Comparison of ENCODE assay signal across 8 mouse cellular contexts in the genomic region with DNA sequence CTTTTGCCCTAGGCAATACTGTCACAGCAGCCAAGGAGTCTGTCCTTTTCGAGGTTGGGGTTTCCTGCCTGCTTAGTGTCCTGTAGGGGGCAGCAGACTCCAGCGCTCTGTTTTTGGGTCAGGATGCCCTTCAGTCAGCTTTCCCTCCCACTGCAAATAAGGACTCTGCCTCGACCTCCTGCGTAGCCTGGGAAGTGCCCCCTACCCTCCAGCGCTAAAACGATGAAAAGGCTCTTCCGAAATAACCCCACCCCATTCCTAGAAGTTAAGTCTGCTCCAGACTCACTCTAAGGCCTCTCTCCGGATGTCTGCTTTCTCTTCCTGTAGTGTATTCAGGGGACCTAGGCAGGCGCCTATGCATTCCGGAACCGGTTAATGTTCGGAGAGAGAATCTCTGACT. TPM values are rescaled to one million over a fixed set of nuclear protein-coding genes. Genes with fewer than 3 reads are reported as not detected.
DNase-seq lines count a peak whose midpoint lies in the region; ATAC-seq and TF ChIP-seq lines count a peak whose summit lies in the region.

No protein-coding gene starts in this region.

- peak overlapping the region; percentile 15; the same call in 1 of the 2 replicates for H3K9ac ChIP-seq in CH12.LX (ENCODE audit: insufficient read depth, low read depth)
- H3K9ac ChIP-seq in heart, embryonic 16.5 days (ENCODE audit: low read length), result peak overlapping the region; percentile 57
- peak overlapping the region; percentile 5; the same call in 1 of the 2 replicates for H3K9ac ChIP-seq in liver, postnatal 0 days (replicated peaks)
- 0 out of 2 replicates have a peak overlapping the region, but pooled peaks have one; percentile 48 for H3K9ac ChIP-seq in neural tube, embryonic 12.5 days

- H3K9me3 ChIP-seq in CH12.LX (replicated peaks; ENCODE audit: low read length), result peaks cover 4% of the 10 kb centered on the region
- H3K9me3 ChIP-seq in heart, embryonic 16.5 days (replicated peaks; ENCODE audit: control insufficient read depth, low read length), result no peaks in the 10 kb centered on the region; the same call in 1 of the 2 replicates
- H3K9me3 ChIP-seq in liver, postnatal 0 days (ENCODE audit: low read length), result no peaks in the 10 kb centered on the region
- H3K9me3 ChIP-seq in neural tube, embryonic 12.5 days, result no peaks in the 10 kb centered on the region

- no peak overlapping the region for H3K27ac ChIP-seq in CH12.LX (ENCODE audit: insufficient read depth, low read depth)
- H3K27ac ChIP-seq in heart, embryonic 16.5 days (ENCODE audit: low read length), result peak overlapping the region; percentile 34
- peak overlapping the region; percentile 1; the same call in 1 of the 2 replicates for H3K27ac ChIP-seq in liver, postnatal 0 days (ENCODE audit: low read depth)
- H3K27ac ChIP-seq in neural tube, embryonic 12.5 days, result no peak overlapping the region

- TF ChIP-seq EP300 in CH12.LX (IDR thresholded peaks at IDR 0.05; ENCODE audit: low read length), result 0 out of 2 replicates have a peak, but pooled peaks have one; percentile 4
- no peak for TF ChIP-seq EP300 in liver, postnatal 0 days (IDR thresholded peaks at IDR 0.05; ENCODE audit: low read depth)

- in situ Hi-C loops in CH12.LX (cut with MboI; ENCODE audit: low pct_ligation_motif_present, low pct_unique_long_range_greater_than_20kb, low sequenced_read_pairs), result loop anchor here (10.0 kb wide), 1 partner anchor 88 kb away; the partner anchor contains the start of gene Ccdc130

- peak; percentile 95 for TF ChIP-seq RAD21 in CH12.LX (IDR thresholded peaks at IDR 0.05; ENCODE audit: low read depth, low read length)

- peak; percentile 49; the same call in 1 of the 2 replicates for TF ChIP-seq POLR2A in CH12.LX (IDR thresholded peaks at IDR 0.05; ENCODE audit: low read depth, low read length)

- peak overlapping the region; percentile 44 for H3K4me2 ChIP-seq in CH12.LX (ENCODE audit: insufficient read depth, low read depth, poor library complexity, severe bottlenecking)
- peak overlapping the region; percentile 69 for H3K4me2 ChIP-seq in heart, embryonic 16.5 days (ENCODE audit: low read depth, low read length)
- peak overlapping the region; percentile 67 for H3K4me2 ChIP-seq in liver, postnatal 0 days (ENCODE audit: low read depth, low read length)
- H3K4me2 ChIP-seq in neural tube, embryonic 12.5 days (replicated peaks), result peak overlapping the region; percentile 70

- dilution Hi-C loops in CH12.LX (cut with MboI; ENCODE audit: extremely low pct_ligation_motif_present, extremely low pct_unique_long_range_greater_than_20kb, low sequenced_read_pairs), result no loop called here

- no peaks in the 10 kb centered on the region for H3K36me3 ChIP-seq in CH12.LX (replicated peaks in 1 of 2; ENCODE audit: control insufficient read depth in 1 of 2, insufficient read depth in 1 of 2, low read length in 1 of 2)
- H3K36me3 ChIP-seq in heart, embryonic 16.5 days (ENCODE audit: control insufficient read depth, insufficient read depth), result no peaks in the 10 kb centered on the region
- H3K36me3 ChIP-seq in liver, postnatal 0 days (replicated peaks; ENCODE audit: insufficient read depth, low read length), result no peaks in the 10 kb centered on the region
- H3K36me3 ChIP-seq in neural tube, embryonic 12.5 days, result no peaks in the 10 kb centered on the region

- no peaks in the 10 kb centered on the region for H3K27me3 ChIP-seq in CH12.LX (replicated peaks)
- no peaks in the 10 kb centered on the region for H3K27me3 ChIP-seq in heart, embryonic 16.5 days (ENCODE audit: control insufficient read depth, insufficient read depth, low read length)
- peaks cover 9% of the 10 kb centered on the region; the same call in 1 of the 2 replicates for H3K27me3 ChIP-seq in liver, postnatal 0 days (ENCODE audit: insufficient read depth, low read length)
- H3K27me3 ChIP-seq in neural tube, embryonic 12.5 days (replicated peaks), result no peaks in the 10 kb centered on the region

- peak; percentile 80 for ATAC-seq in erythroid progenitor cell, adult 5-6 weeks (replicated peaks; ENCODE audit: low FRiP score, poor library complexity, severe bottlenecking)
- ATAC-seq in heart, embryonic 16.5 days (replicated peaks; ENCODE audit: extremely low read depth, insufficient read depth, low FRiP score), result peak; percentile 25
- ATAC-seq in liver, postnatal 0 days, result peak; percentile 58
- ATAC-seq in neural tube, embryonic 12.5 days (ENCODE audit: low FRiP score, low read depth), result no peak

- peak; percentile 87 for DNase-seq in CH12.LX (ENCODE audit: extremely low read depth)
- peak; percentile 90 for DNase-seq in brain, adult 2 months (ENCODE audit: low read depth, low spot score)
- peak; percentile 86 for DNase-seq in kidney, postnatal 14 days
- DNase-seq in liver, postnatal 0 days, result peak; percentile 75
- DNase-seq in testis, postnatal 10 days (ENCODE audit: low spot score), result peak; percentile 74

- 0% methylated on average over 12 of the region's 12 CpGs for WGBS in heart, embryonic 16.5 days
- 4% methylated on average over 12 of the region's 12 CpGs for whole genome bisulfite sequencing in liver, postnatal 0 days (ENCODE audit: insufficient replicate concordance)
- 1% methylated on average over 12 of the region's 12 CpGs for WGBS in neural tube, embryonic 12.5 days

- H3K79me2 ChIP-seq in CH12.LX (replicated peaks; ENCODE audit: control insufficient read depth, extremely low read depth, insufficient read depth, poor library complexity, severe bottlenecking), result no peaks in the 10 kb centered on the region

- H3K4me1 ChIP-seq in CH12.LX (ENCODE audit: control insufficient read depth in 1 of 2, insufficient read depth in 2 of 2), result peaks cover 0 to 13% of the 10 kb centered on the region in 2 experiments; a peak in 2 of 4 replicates
- H3K4me1 ChIP-seq in heart, embryonic 16.5 days (ENCODE audit: control insufficient read depth, insufficient read depth, low read length), result peaks cover 22% of the 10 kb centered on the region
- H3K4me1 ChIP-seq in liver, postnatal 0 days (ENCODE audit: insufficient read depth), result peaks cover 15% of the 10 kb centered on the region
- peaks cover 29% of the 10 kb centered on the region for H3K4me1 ChIP-seq in neural tube, embryonic 12.5 days

- peak; percentile 81 to 95 for TF ChIP-seq CTCF in CH12.LX (conservative IDR thresholded peaks at IDR 0.05 in 1 of 2, IDR thresholded peaks at IDR 0.05 in 1 of 2; ENCODE audit: low read depth in 2 of 2, low read length in 2 of 2)
- peak; percentile 97 for TF ChIP-seq CTCF in liver, postnatal 0 days (IDR thresholded peaks at IDR 0.05; ENCODE audit: low read depth)

- peak overlapping the region; percentile 37 to 52 (median 46) for H3K4me3 ChIP-seq in CH12.LX (replicated peaks in 1 of 3; ENCODE audit: low read depth in 2 of 3, low read length in 2 of 3, poor library complexity in 1 of 3)
- H3K4me3 ChIP-seq in heart, embryonic 16.5 days (ENCODE audit: low read length), result peak overlapping the region; percentile 55
- peak overlapping the region; percentile 31 for H3K4me3 ChIP-seq in liver, postnatal 0 days (ENCODE audit: low read depth, low read length)
- H3K4me3 ChIP-seq in neural tube, embryonic 12.5 days, result peak overlapping the region; percentile 30

TF ChIP-seq in CH12.LX, 34 proteins besides CTCF, POLR2A, EP300 and RAD21 (continues in another document):
- TF ChIP-seq CHD1 (IDR thresholded peaks at IDR 0.05; ENCODE audit: low read depth, low read length) (no peak), SIN3A (IDR thresholded peaks at IDR 0.05; ENCODE audit: low read length) (peak; percentile 27; the same call in 1 of the 2 replicates)

RNA-seq across cellular contexts. Expression of gene Nanos3, which starts 1.5 kb away (rescaled TPM):
- total RNA-seq in CH12.LX (2012; rRNA removed), result not detected in 2 replicates
- not detected in 2 replicates for total RNA-seq in CH12.LX (2014; rRNA removed)
- not detected in 2 replicates for polyA plus RNA-seq in CH12.LX (2012; ENCODE audit: insufficient read length, low read depth)
- not detected in 2 replicates for total RNA-seq in erythroid progenitor cell, adult 5-6 weeks (2015; ENCODE audit: low replicate concordance)
- total RNA-seq in erythroid progenitor cell, adult 5-6 weeks (2017; ENCODE audit: low replicate concordance), result not detected in 2 replicates
- 1.5 and 1.6 TPM in 2 replicates for polyA plus RNA-seq in heart, embryonic 16.5 days (2015; fragmentation: Nextera tagmentation; extraction: Ambion mirVana)
- 0.34 and 0.79 TPM in 2 replicates for polyA plus RNA-seq in liver, postnatal 0 days (2015; fragmentation: Nextera tagmentation; extraction: Ambion mirVana)
- polyA plus RNA-seq in neural tube, embryonic 12.5 days (2016; fragmentation: Nextera tagmentation; extraction: Ambion mirVana), result 5.3 and 6.3 TPM in 2 replicates

RNA-seq across cellular contexts. Expression of gene 4930432K21Rik, which starts 38.7 kb away (rescaled TPM):
- total RNA-seq in CH12.LX (2012; rRNA removed), result 0.04 TPM in 1 of 2 replicates, not detected in the other
- total RNA-seq in CH12.LX (2014; rRNA removed), result 0.09 TPM in 1 of 2 replicates, not detected in the other
- polyA plus RNA-seq in CH12.LX (2012; ENCODE audit: insufficient read length, low read depth), result not detected in 2 replicates
- not detected in 2 replicates for total RNA-seq in erythroid progenitor cell, adult 5-6 weeks (2015; ENCODE audit: low replicate concordance)
- total RNA-seq in erythroid progenitor cell, adult 5-6 weeks (2017; ENCODE audit: low replicate concordance), result 0.51 TPM in 1 of 2 replicates, not detected in the other
- 1.2 and 1.3 TPM in 2 replicates for polyA plus RNA-seq in heart, embryonic 16.5 days (2015; fragmentation: Nextera tagmentation; extraction: Ambion mirVana)
- 0.24 and 0.29 TPM in 2 replicates for polyA plus RNA-seq in liver, postnatal 0 days (2015; fragmentation: Nextera tagmentation; extraction: Ambion mirVana)
- 1.9 and 2.0 TPM in 2 replicates for polyA plus RNA-seq in neural tube, embryonic 12.5 days (2016; fragmentation: Nextera tagmentation; extraction: Ambion mirVana)

RNA-seq across cellular contexts. Expression of gene Cc2d1a, which starts 38.8 kb away (rescaled TPM):
- total RNA-seq in CH12.LX (2012; rRNA removed) (7.8 and 8.2 TPM in 2 replicates), CH12.LX (2014; rRNA removed) (2.5 and 2.8 TPM in 2 replicates)
- polyA plus RNA-seq in CH12.LX (2012; ENCODE audit: insufficient read length, low read depth), result 10.5 and 11.4 TPM in 2 replicates
- 2.1 and 4.3 TPM in 2 replicates for total RNA-seq in erythroid progenitor cell, adult 5-6 weeks (2015; ENCODE audit: low replicate concordance)
- 1.3 and 17.9 TPM in 2 replicates for total RNA-seq in erythroid progenitor cell, adult 5-6 weeks (2017; ENCODE audit: low replicate concordance)
- polyA plus RNA-seq in heart, embryonic 16.5 days (2015; fragmentation: Nextera tagmentation; extraction: Ambion mirVana), result 14.8 and 15.4 TPM in 2 replicates
- polyA plus RNA-seq in liver, postnatal 0 days (2015; fragmentation: Nextera tagmentation; extraction: Ambion mirVana), result 4.4 and 4.5 TPM in 2 replicates
- polyA plus RNA-seq in neural tube, embryonic 12.5 days (2016; fragmentation: Nextera tagmentation; extraction: Ambion mirVana), result 16.9 and 18.0 TPM in 2 replicates

RNA-seq across cellular contexts. Expression of gene Zswim4, which starts 50.3 kb away (rescaled TPM):
- total RNA-seq in CH12.LX (2012; rRNA removed), result 6.3 and 9.7 TPM in 2 replicates
- 4.7 and 4.9 TPM in 2 replicates for total RNA-seq in CH12.LX (2014; rRNA removed)
- 6.5 and 9.1 TPM in 2 replicates for polyA plus RNA-seq in CH12.LX (2012; ENCODE audit: insufficient read length, low read depth)
- total RNA-seq in erythroid progenitor cell, adult 5-6 weeks (2015; ENCODE audit: low replicate concordance), result 1.7 and 2.2 TPM in 2 replicates
- total RNA-seq in erythroid progenitor cell, adult 5-6 weeks (2017; ENCODE audit: low replicate concordance), result 1.9 and 2.6 TPM in 2 replicates
- polyA plus RNA-seq in heart, embryonic 16.5 days (2015; fragmentation: Nextera tagmentation; extraction: Ambion mirVana), result 8.4 and 9.9 TPM in 2 replicates
- polyA plus RNA-seq in liver, postnatal 0 days (2015; fragmentation: Nextera tagmentation; extraction: Ambion mirVana), result 1.4 and 1.6 TPM in 2 replicates
- polyA plus RNA-seq in neural tube, embryonic 12.5 days (2016; fragmentation: Nextera tagmentation; extraction: Ambion mirVana), result 52.8 and 57.9 TPM in 2 replicates

Comparison
In these comparisons a context has a peak if more than half of its experiments do, and no peak if none do; other contexts are left out.
1. H3K27ac ChIP-seq: peak in heart, embryonic 16.5 days (single experiment) and liver, postnatal 0 days (single experiment); none in CH12.LX (single experiment) and neural tube, embryonic 12.5 days (single experiment).
2. H3K9ac ChIP-seq: peak in every context shown above with its lines; median percentile 57 in heart, embryonic 16.5 days; 48 in neural tube, embryonic 12.5 days; 15 in CH12.LX; 5 in liver, postnatal 0 days.
3. Peak in every context shown above with its lines, with median percentiles within 50 percentile points of each other: DNase-seq, H3K4me2 ChIP-seq and H3K4me3 ChIP-seq.